ENCODE assay signal across 22 mouse cellular contexts in the genomic region with DNA sequence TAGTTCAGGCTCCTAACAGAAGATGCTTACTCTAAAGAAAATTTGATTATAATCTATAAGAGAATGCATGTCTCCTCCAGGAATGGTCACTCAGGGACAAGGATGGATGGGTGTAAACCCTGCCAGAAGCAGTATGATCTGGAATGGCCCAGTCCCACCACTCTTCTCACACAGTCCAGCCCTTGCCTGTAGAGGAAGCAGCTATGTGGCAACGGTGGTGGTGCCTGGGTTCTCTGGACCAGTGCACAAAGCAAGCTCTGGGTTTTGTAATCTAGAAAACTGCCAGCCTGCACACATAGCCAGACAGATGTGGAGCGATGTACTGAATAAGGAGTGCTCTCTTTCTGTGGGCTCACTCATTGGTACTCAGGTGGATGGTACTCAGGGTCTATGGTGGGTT.
"Had no signal": no experiment of that assay in that cellular context is flagged by ENCODE, and none has a peak within 500 bp of the region (broad histone marks: within the 10 kb centered on the region; RNA-seq: fewer than 3 reads in every experiment).

No protein-coding gene starts in this region.

- H3K9me3 ChIP-seq: limb, embryonic 10.5 days; limb, embryonic 13.5 days; megakaryocyte, embryonic 14.5 days; midbrain, embryonic 10.5 days; midbrain, embryonic 13.5 days; neural tube, embryonic 13.5 days; stomach, embryonic 15.5 days had no signal

- H3K27ac ChIP-seq: limb, embryonic 10.5 days; limb, embryonic 13.5 days; liver, embryonic 14.5 days; midbrain, embryonic 10.5 days; midbrain, embryonic 13.5 days; neural tube, embryonic 13.5 days; stomach, embryonic 15.5 days had no signal

- H3K9ac ChIP-seq: limb, embryonic 13.5 days; liver, embryonic 14.5 days; midbrain, embryonic 13.5 days; neural tube, embryonic 13.5 days; stomach, embryonic 15.5 days had no signal

- H3K36me3 ChIP-seq: midbrain, embryonic 10.5 days; neural tube, embryonic 13.5 days; stomach, embryonic 15.5 days had no signal

- ATAC-seq: midbrain, embryonic 13.5 days; midbrain, embryonic 16.5 days had no signal

- H3K4me3 ChIP-seq: limb, embryonic 10.5 days; limb, embryonic 13.5 days; megakaryocyte, embryonic 14.5 days; midbrain, embryonic 10.5 days; midbrain, embryonic 13.5 days; myocyte; neural tube, embryonic 13.5 days; stomach, embryonic 15.5 days had no signal

- H3K4me1 ChIP-seq: limb, embryonic 13.5 days had no signal

- H3K27me3 ChIP-seq: limb, embryonic 13.5 days; megakaryocyte, embryonic 14.5 days; midbrain, embryonic 13.5 days; neural tube, embryonic 13.5 days; stomach, embryonic 15.5 days had no signal

- DNase-seq: kidney, adult 18-20 months; kidney, adult 9 months; kidney, postnatal 14 days; kidney, postnatal 4 days; layer of hippocampus, adult 9-11 months; lung, adult 2 months; lung, postnatal 14 days; lung, postnatal 4 days; retina, postnatal 1 day; right cerebral cortex, postnatal 25 days; spleen, adult 18-20 months; thymus, postnatal 25 days had no signal

- H3K4me2 ChIP-seq: limb, embryonic 13.5 days; midbrain, embryonic 13.5 days; neural tube, embryonic 13.5 days; stomach, embryonic 15.5 days had no signal
